Comparison of ENCODE assay signal across 12 mouse cellular contexts in genomic region chr4:150375448-150375935, GRCm38 (mm10).
DNase-seq lines count a peak whose midpoint lies in the region; ATAC-seq lines count a peak whose summit lies in the region.
"Had no signal": no experiment of that assay in that cellular context is flagged by ENCODE, and none has a peak within 500 bp of the region (broad histone marks: within the 10 kb centered on the region; RNA-seq: fewer than 3 reads in every experiment).

No protein-coding gene starts in this region.

- no peaks in the 10 kb centered on the region for H3K27me3 ChIP-seq in forebrain, embryonic 14.5 days (replicated peaks; ENCODE audit: control insufficient read depth, insufficient read depth, low read length)
- no peaks in the 10 kb centered on the region for H3K27me3 ChIP-seq in forebrain, embryonic 12.5 days
- H3K27me3 ChIP-seq in midbrain, embryonic 15.5 days (replicated peaks) = no peaks in the 10 kb centered on the region
- H3K27me3 ChIP-seq in midbrain, embryonic 11.5 days (ENCODE audit: control insufficient read depth, insufficient read depth, low read length) = no peaks in the 10 kb centered on the region
- no peaks in the 10 kb centered on the region for H3K27me3 ChIP-seq in neural tube, embryonic 15.5 days (replicated peaks)
- H3K27me3 ChIP-seq: lung, embryonic 15.5 days had no signal

- H3K27ac ChIP-seq in forebrain, embryonic 14.5 days (ENCODE audit: low read depth, low read length) = no peak overlapping the region
- H3K27ac ChIP-seq in forebrain, embryonic 12.5 days = no peak overlapping the region
- H3K27ac ChIP-seq in midbrain, embryonic 15.5 days = peak overlapping the region; percentile 90
- H3K27ac ChIP-seq in midbrain, embryonic 11.5 days (ENCODE audit: low read depth, low read length) = no peak overlapping the region
- H3K27ac ChIP-seq in neural tube, embryonic 15.5 days (replicated peaks) = peak overlapping the region; percentile 58
- H3K27ac ChIP-seq: forebrain, embryonic 10.5 days; lung, embryonic 15.5 days had no signal

- WGBS in forebrain, embryonic 14.5 days = 21% methylated on average over 1 of the region's 1 CpGs
- WGBS in forebrain, embryonic 12.5 days = 67% methylated on average over 1 of the region's 1 CpGs
- 64% methylated on average over 1 of the region's 1 CpGs for WGBS in midbrain, embryonic 15.5 days
- 94% methylated on average over 1 of the region's 1 CpGs for WGBS in midbrain, embryonic 11.5 days
- WGBS in neural tube, embryonic 15.5 days = 60% methylated on average over 1 of the region's 1 CpGs

- peaks cover 52% of the 10 kb centered on the region for H3K4me1 ChIP-seq in forebrain, embryonic 14.5 days (ENCODE audit: control insufficient read depth, insufficient read depth, low read length)
- H3K4me1 ChIP-seq in forebrain, embryonic 12.5 days = peaks cover 73% of the 10 kb centered on the region
- H3K4me1 ChIP-seq in midbrain, embryonic 15.5 days = peaks cover 66% of the 10 kb centered on the region
- H3K4me1 ChIP-seq in midbrain, embryonic 11.5 days (ENCODE audit: control insufficient read depth, insufficient read depth, low read length) = peaks cover 43% of the 10 kb centered on the region
- peaks cover 63% of the 10 kb centered on the region for H3K4me1 ChIP-seq in neural tube, embryonic 15.5 days

- DNase-seq in forebrain, embryonic 14.5 days (ENCODE audit: low spot score) = peak; percentile 36
- peak; percentile 60 for DNase-seq in kidney, adult 18-20 months
- no peak for DNase-seq in kidney, postnatal 4 days
- no peak for DNase-seq in midbrain, embryonic 11.5 days (ENCODE audit: low spot score, missing footprints)
- no peak for DNase-seq in cerebellum, adult 11 months
- DNase-seq: cerebellum, postnatal 25 days; spleen, adult 18-20 months had no signal

- no peak overlapping the region for H3K4me2 ChIP-seq in forebrain, embryonic 14.5 days (ENCODE audit: low read length)
- no peak overlapping the region for H3K4me2 ChIP-seq in forebrain, embryonic 12.5 days
- H3K4me2 ChIP-seq in midbrain, embryonic 15.5 days = no peak overlapping the region
- no peak overlapping the region for H3K4me2 ChIP-seq in midbrain, embryonic 11.5 days
- peak overlapping the region; percentile 19; the same call in 1 of the 2 replicates for H3K4me2 ChIP-seq in neural tube, embryonic 15.5 days
- H3K4me2 ChIP-seq: lung, embryonic 15.5 days had no signal

- H3K4me3 ChIP-seq in forebrain, embryonic 14.5 days (ENCODE audit: low read depth, low read length) = no peak overlapping the region
- H3K4me3 ChIP-seq in forebrain, embryonic 12.5 days (replicated peaks) = no peak overlapping the region
- no peak overlapping the region for H3K4me3 ChIP-seq in midbrain, embryonic 15.5 days
- no peak overlapping the region for H3K4me3 ChIP-seq in midbrain, embryonic 11.5 days (ENCODE audit: low read depth, low read length)
- H3K4me3 ChIP-seq in neural tube, embryonic 15.5 days (replicated peaks) = no peak overlapping the region
- H3K4me3 ChIP-seq: forebrain, embryonic 10.5 days; lung, embryonic 15.5 days had no signal

- H3K9ac ChIP-seq in forebrain, embryonic 14.5 days (ENCODE audit: low read length) = no peak overlapping the region
- no peak overlapping the region for H3K9ac ChIP-seq in forebrain, embryonic 12.5 days
- no peak overlapping the region for H3K9ac ChIP-seq in midbrain, embryonic 15.5 days
- H3K9ac ChIP-seq in midbrain, embryonic 11.5 days (ENCODE audit: low read length) = no peak overlapping the region
- no peak overlapping the region for H3K9ac ChIP-seq in neural tube, embryonic 15.5 days (replicated peaks)

- no peak for ATAC-seq in forebrain, embryonic 14.5 days
- ATAC-seq in forebrain, embryonic 12.5 days (ENCODE audit: low FRiP score) = no peak
- no peak for ATAC-seq in midbrain, embryonic 15.5 days (replicated peaks)
- ATAC-seq in midbrain, embryonic 11.5 days (ENCODE audit: low FRiP score) = no peak
- no peak for ATAC-seq in neural tube, embryonic 15.5 days (ENCODE audit: low FRiP score)

- no peaks in the 10 kb centered on the region for H3K36me3 ChIP-seq in forebrain, embryonic 14.5 days (ENCODE audit: control insufficient read depth, insufficient read depth, low read length)
- H3K36me3 ChIP-seq in forebrain, embryonic 12.5 days (replicated peaks) = no peaks in the 10 kb centered on the region
- H3K36me3 ChIP-seq in midbrain, embryonic 15.5 days (replicated peaks) = no peaks in the 10 kb centered on the region
- H3K36me3 ChIP-seq in midbrain, embryonic 11.5 days (ENCODE audit: control insufficient read depth, insufficient read depth, low read length) = no peaks in the 10 kb centered on the region
- no peaks in the 10 kb centered on the region for H3K36me3 ChIP-seq in neural tube, embryonic 15.5 days
- H3K36me3 ChIP-seq: forebrain, embryonic 10.5 days; lung, embryonic 15.5 days had no signal

- H3K9me3 ChIP-seq in forebrain, embryonic 14.5 days (replicated peaks; ENCODE audit: control insufficient read depth, low read length) = no peaks in the 10 kb centered on the region
- H3K9me3 ChIP-seq in forebrain, embryonic 12.5 days = no peaks in the 10 kb centered on the region
- H3K9me3 ChIP-seq in midbrain, embryonic 15.5 days = no peaks in the 10 kb centered on the region
- H3K9me3 ChIP-seq in midbrain, embryonic 11.5 days (ENCODE audit: control insufficient read depth, low read length) = no peaks in the 10 kb centered on the region
- H3K9me3 ChIP-seq in neural tube, embryonic 15.5 days (replicated peaks) = no peaks in the 10 kb centered on the region
- H3K9me3 ChIP-seq: forebrain, embryonic 10.5 days; lung, embryonic 15.5 days had no signal

Comparison
In these comparisons a context has a peak if more than half of its experiments do, and no peak if none do; other contexts are left out.
1. DNase-seq: peak in forebrain, embryonic 14.5 days (single experiment) and kidney, adult 18-20 months (single experiment); none in kidney, postnatal 4 days (0 of 2), midbrain, embryonic 11.5 days (single experiment) and cerebellum, adult 11 months (single experiment).
2. H3K27ac ChIP-seq: peak in midbrain, embryonic 15.5 days (single experiment) and neural tube, embryonic 15.5 days (single experiment); none in forebrain, embryonic 14.5 days (single experiment), forebrain, embryonic 12.5 days (single experiment) and midbrain, embryonic 11.5 days (single experiment).